Mouse (Mus musculus): ENCODE data around the gene Cort.
"Not testable (repeated sequence)": the region's sequence is repeated elsewhere in the genome, so short reads cannot be mapped to it uniquely, and the experiment has no call there.

Gene Cort

GRCm38 (mm10) chr4:149147528-149147927, 21.0 kb upstream of the Cort start:
- no peak for DNase-seq (ENCODE audit: extremely low spot score)

DNA sequence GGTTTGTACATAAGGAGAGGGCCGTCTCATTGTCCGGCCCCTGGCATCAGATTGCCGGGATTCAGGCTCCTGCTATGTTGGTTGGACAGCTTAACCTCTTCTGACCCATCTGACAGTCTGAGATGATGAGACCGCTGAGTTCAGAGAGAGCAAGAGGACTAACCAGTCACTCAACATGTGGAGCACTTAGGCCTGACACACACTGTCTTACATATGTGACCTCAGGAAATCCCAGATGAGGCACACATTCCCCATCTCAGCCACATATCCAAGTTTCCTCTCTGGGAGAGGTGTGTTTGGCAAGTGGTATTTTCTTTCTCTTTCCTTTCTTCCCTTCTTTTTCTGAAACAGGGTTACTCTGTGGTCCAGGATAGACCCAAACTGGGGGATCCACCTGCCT, 18.6 kb upstream of the Cort start:
- DNase-seq (ENCODE audit: extremely low spot score), result no peak

- DNase-seq (ENCODE audit: extremely low spot score), result peak; percentile 86
These were observed 17.9 kb upstream of the Cort start for GRCm38 (mm10) chr4:149144459-149144858.

- no peak for DNase-seq (ENCODE audit: extremely low spot score)
These were observed 17.0 kb upstream of the Cort start for GRCm38 (mm10) chr4:149143594-149143993.

- DNase-seq (ENCODE audit: extremely low spot score), result no peak
These were observed 12.0 kb upstream of the Cort start for GRCm38 (mm10) chr4:149138515-149138914.

- peak; percentile 98 for DNase-seq (ENCODE audit: extremely low spot score)
These were observed 10.6 kb upstream of the Cort start, which contains the start of gene Cenps for GRCm38 (mm10) chr4:149136982-149137770. TSS of gene Cenps (minus strand) at chr4:149137629.

GRCm38 (mm10) chr4:149136116-149136850, 9.7 kb upstream of the Cort start:
- DNase-seq (ENCODE audit: extremely low spot score), result no peak

DNA sequence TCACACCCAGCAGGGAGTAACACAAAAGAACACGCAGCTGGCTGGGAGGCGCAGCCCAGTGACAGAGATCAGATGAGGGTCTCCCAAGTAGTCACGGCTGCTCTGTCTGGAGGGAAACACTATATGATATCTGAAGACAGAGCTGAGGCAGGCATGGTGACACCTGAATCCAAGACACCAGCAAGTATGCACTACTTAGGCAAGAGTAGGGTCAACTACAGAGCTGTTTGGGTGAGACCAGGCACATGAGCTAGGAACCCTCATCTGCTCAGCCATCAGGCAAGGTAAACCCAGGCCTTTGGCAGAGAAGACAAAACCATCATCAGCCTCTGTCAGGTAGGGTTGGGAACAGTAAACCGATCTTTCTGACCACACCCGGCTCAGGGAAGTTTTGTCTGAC, 6.8 kb upstream of the Cort start:
- no peak for DNase-seq (ENCODE audit: extremely low spot score)

- no peak for DNase-seq (ENCODE audit: extremely low spot score)
These were observed 5.4 kb upstream of the Cort start for GRCm38 (mm10) chr4:149131789-149132565.

DNA sequence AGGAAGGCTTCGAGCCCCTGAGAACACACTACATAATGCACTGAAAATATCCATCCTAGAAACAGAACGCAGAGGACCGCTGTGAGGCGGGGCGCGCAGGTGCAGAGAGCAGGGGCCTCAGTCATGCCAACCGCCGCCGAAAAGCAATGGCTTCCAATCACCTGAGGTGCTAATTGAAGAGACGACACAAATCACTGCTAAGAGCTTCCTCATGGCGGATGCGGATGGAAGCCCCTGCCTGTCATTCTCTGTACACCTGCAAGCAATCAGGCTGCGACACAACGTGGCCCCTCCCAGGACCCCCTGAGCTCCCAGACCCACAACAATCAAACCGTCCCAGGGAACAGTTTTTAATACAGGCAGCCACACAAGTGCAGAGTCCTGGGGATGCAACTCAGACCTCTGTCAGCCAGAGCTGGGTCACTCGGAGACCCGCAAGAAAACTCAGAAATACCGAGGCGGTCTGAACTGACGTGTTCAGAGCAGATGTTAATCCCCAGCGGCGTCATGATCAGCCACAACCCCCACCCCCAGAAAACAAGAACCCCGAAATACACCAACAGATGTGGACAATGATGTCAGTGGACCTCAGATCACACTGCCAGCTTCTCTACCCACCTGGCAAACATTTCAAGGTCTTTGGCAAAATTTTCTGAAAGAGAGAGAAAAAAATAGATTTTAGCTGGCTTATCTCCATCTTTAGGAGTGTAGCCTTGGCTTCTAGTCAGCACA, 4.6 kb upstream of the Cort start:
- no peak for DNase-seq (ENCODE audit: extremely low spot score)

- DNase-seq (ENCODE audit: extremely low spot score), result no peak
These were observed 1.9 kb upstream of the Cort start for GRCm38 (mm10) chr4:149128467-149128866.

- no peak for DNase-seq (ENCODE audit: extremely low spot score)
These were observed 451 bp downstream of the Cort start for GRCm38 (mm10) chr4:149126115-149126509.

- DNase-seq (ENCODE audit: extremely low spot score), result no peak
These were observed 1.0 kb downstream of the Cort start for GRCm38 (mm10) chr4:149125341-149126114.

- DNase-seq (ENCODE audit: extremely low spot score), result no peak
These were observed 3.1 kb downstream of the Cort start for GRCm38 (mm10) chr4:149123432-149123831.

GRCm38 (mm10) chr4:149119978-149120562, 6.5 kb downstream of the Cort start:
- not testable (repeated sequence) for DNase-seq (ENCODE audit: extremely low spot score)

- DNase-seq (ENCODE audit: extremely low spot score), result peak; percentile 92
These were observed 22.5 kb downstream of the Cort start, which contains the start of gene Dffa for GRCm38 (mm10) chr4:149103875-149104561. TSS of gene Dffa (plus strand) at chr4:149104146.

- DNase-seq (ENCODE audit: extremely low spot score), result no peak
These were observed 25.1 kb downstream of the Cort start for GRCm38 (mm10) chr4:149101456-149101855.

GRCm38 (mm10) chr4:149100449-149100848, 26.1 kb downstream of the Cort start:
- not testable (repeated sequence) for DNase-seq (ENCODE audit: extremely low spot score)

DNA sequence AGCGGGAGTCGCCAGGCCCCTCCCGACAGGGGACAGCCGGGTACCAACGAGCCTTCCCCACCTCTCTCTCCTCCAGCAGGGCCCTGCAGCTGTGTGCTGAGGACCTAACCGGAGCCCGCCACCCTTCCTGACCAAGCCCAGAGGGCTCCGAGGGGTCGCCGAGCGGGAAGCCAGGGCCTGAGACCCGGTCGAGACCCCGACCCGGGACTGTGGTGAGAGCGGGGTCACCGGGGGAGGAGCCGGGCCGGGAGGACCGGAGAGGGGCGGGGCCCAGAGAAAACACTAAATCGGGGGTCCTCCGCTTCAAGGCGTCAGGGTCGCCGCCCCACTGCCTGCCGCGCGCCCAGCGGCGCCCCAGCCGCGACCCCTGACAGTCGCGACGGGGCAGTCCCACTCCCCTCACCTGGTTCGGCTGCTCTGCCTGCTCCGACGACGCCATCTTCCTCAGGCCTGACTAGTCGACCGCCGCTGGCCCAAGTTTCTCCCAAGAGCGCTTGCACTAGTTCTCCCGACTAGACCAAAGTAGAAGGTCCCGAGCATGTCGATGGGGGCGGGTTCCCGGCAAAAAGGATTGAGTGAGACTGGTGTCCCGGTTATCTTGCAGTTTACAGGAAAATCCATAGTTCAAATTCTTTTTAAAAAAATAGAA, 27.1 kb downstream of the Cort start, which contains the start of gene Pex14:
Pex14 (minus strand) TSS at position 508 of the 649 bp plus-strand sequence.
- peak; percentile 91 for DNase-seq (ENCODE audit: extremely low spot score)
